Mouse (Mus musculus) liver, postnatal 0 days (tissue): ENCODE measurements around the gene Adra1b. TPM values are rescaled to one million over a fixed set of nuclear protein-coding genes. Genes with fewer than 3 reads are reported as not detected.

ENCODE experiments used
- ATAC-seq: fragments of 200-750 bp; cut with Nextera tagmentation; 2 replicates; pipeline ENCODE4 v1.8.0; 2017; ENCODE audit warnings: mild to moderate bottlenecking, moderate library complexity
- DNase-seq: peaks from one replicate; pipeline ENCODE4 v3.0.0-alpha.2; 2016
- H3K27ac ChIP-seq: fragments of 300-500 bp; sonication (generic); 2 replicates; pipeline ENCODE4 v1.5.1; 2014; ENCODE audit warnings: antibody characterized with exemption, moderate library complexity, mild to moderate bottlenecking, low read depth
- H3K27me3 ChIP-seq: fragments of 300-500 bp; sonication (generic); 2 replicates; pipeline ENCODE4 v1.6.1; 2014; ENCODE audit warnings: low read length, control low read depth, mixed read lengths; ENCODE audit not compliant: insufficient read depth
- H3K36me3 ChIP-seq: fragments of 300-500 bp; sonication (generic); replicated peaks from 2 replicates; pipeline ENCODE4 v1.6.1; 2014; ENCODE audit warnings: mild to moderate bottlenecking, control low read depth, low read length, moderate library complexity, mixed read lengths; ENCODE audit not compliant: insufficient read depth
- H3K4me1 ChIP-seq: fragments of 300-500 bp; sonication (generic); 2 replicates; pipeline ENCODE4 v1.6.1; 2014; ENCODE audit warnings: antibody characterized with exemption, mild to moderate bottlenecking, control low read depth; ENCODE audit not compliant: insufficient read depth
- H3K4me2 ChIP-seq: fragments of 300-500 bp; sonication (generic); 2 replicates; pipeline ENCODE4 v1.6.1; 2014; ENCODE audit warnings: low read depth, mild to moderate bottlenecking, low read length, moderate library complexity, mixed read lengths
- H3K4me3 ChIP-seq: fragments of 300-500 bp; sonication (generic); 2 replicates; pipeline ENCODE4 v1.5.1; 2014; ENCODE audit warnings: low read depth, low read length
- H3K9ac ChIP-seq: fragments of 300-500 bp; sonication (generic); replicated peaks from 2 replicates; pipeline ENCODE4 v1.6.1; 2014; ENCODE audit warnings: mild to moderate bottlenecking, moderate library complexity
- H3K9me3 ChIP-seq: fragments of 300-500 bp; sonication (generic); 2 replicates; pipeline ENCODE4 v1.6.1; 2016; ENCODE audit warnings: mild to moderate bottlenecking, control low read depth, low read length, mixed read lengths
- CTCF ChIP-seq: sonication (generic); IDR thresholded peaks from 2 replicates; pipeline ENCODE4 v1.5.1; 2016; ENCODE audit warnings: antibody characterized with exemption, low read depth
- EP300 ChIP-seq: IDR thresholded peaks from 2 replicates; pipeline ENCODE4 v1.6.1; 2016; ENCODE audit warnings: antibody characterized with exemption, low read depth, mild to moderate bottlenecking
- WGBS: fragments of 180-500 bp; shearing (Covaris S2); extraction: QIAGEN DNeasy Blood & Tissue Kit; methylation state at CpG from one replicate; pipeline ENCODE4 v1.1.7; 2014; ENCODE audit not compliant: insufficient replicate concordance; 5-methylcytosine and 5-hydroxymethylcytosine counted together
- polyA plus RNA-seq: library from polyadenylated mRNA; unstranded; fragments of >200 nt; fragmentation: Nextera tagmentation; extraction: Ambion mirVana; gene quantifications from 2 replicates; pipeline ENCODE4 v1.2.1, GENCODE M21; 2015

Gene Adra1b
- polyA plus RNA-seq, 1 experiment from 2014 or later = 6.6 TPM

- Histone ChIP-seq H3K4me3 (no peak overlapping the region), H3K9ac (no peak overlapping the region), H3K9me3 (no peaks in the 10 kb centered on the region), H3K36me3 (no peaks in the 10 kb centered on the region; the same call in 1 of the 2 replicates), H3K27me3 (no peaks in the 10 kb centered on the region), H3K4me2 (no peak overlapping the region), H3K27ac (no peak overlapping the region), H3K4me1 (0 out of 2 replicates have a peak, but pooled peaks cover 2% of the 10 kb centered on the region)
- peak; percentile 47; the same call in 1 of the 2 replicates for ATAC-seq
- TF ChIP-seq EP300 (no peak), CTCF (peak; percentile 80)
- WGBS = 7% methylated on average over 2 of the region's 2 CpGs
- peak; percentile 72 for DNase-seq
These were observed 117.2 kb downstream of the Adra1b start for GRCm38 (mm10) chr11:43783772-43784171.

GRCm38 (mm10) chr11:43783106-43783505 is 117.9 kb downstream of the Adra1b start:
- no peak for DNase-seq
- Histone ChIP-seq H3K4me1 (0 out of 2 replicates have a peak, but pooled peaks cover 2% of the 10 kb centered on the region), H3K27me3 (no peaks in the 10 kb centered on the region), H3K4me3 (no peak overlapping the region), H3K9ac (no peak overlapping the region), H3K27ac (no peak overlapping the region), H3K9me3 (no peaks in the 10 kb centered on the region), H3K36me3 (no peaks in the 10 kb centered on the region; the same call in 1 of the 2 replicates), H3K4me2 (no peak overlapping the region)
- ATAC-seq = peak; percentile 66
- WGBS = 61% methylated on average over 5 of the region's 5 CpGs
- TF ChIP-seq CTCF (no peak), EP300 (no peak)

GRCm38 (mm10) chr11:43779551-43779950 is 121.5 kb downstream of the Adra1b start:
- no peak for TF ChIP-seq EP300
- TF ChIP-seq CTCF = no peak
- H3K9me3 ChIP-seq = no peaks in the 10 kb centered on the region
- H3K9ac ChIP-seq = no peak overlapping the region
- H3K4me2 ChIP-seq = no peak overlapping the region
- H3K4me3 ChIP-seq = no peak overlapping the region
- no peaks in the 10 kb centered on the region; the same call in 1 of the 2 replicates for H3K36me3 ChIP-seq
- 54% methylated on average over 5 of the region's 5 CpGs for WGBS
- peaks cover 10% of the 10 kb centered on the region for H3K27me3 ChIP-seq
- ATAC-seq = no peak
- 0 out of 2 replicates have a peak, but pooled peaks cover 2% of the 10 kb centered on the region for H3K4me1 ChIP-seq
- H3K27ac ChIP-seq = no peak overlapping the region
- DNase-seq = no peak

GRCm38 (mm10) chr11:43776324-43776694 is 124.7 kb downstream of the Adra1b start:
- no peaks in the 10 kb centered on the region for H3K4me1 ChIP-seq
- H3K27ac ChIP-seq = no peak overlapping the region
- DNase-seq (no peak), ATAC-seq (no peak)
- no peaks in the 10 kb centered on the region for H3K36me3 ChIP-seq
- peaks cover 10% of the 10 kb centered on the region for H3K27me3 ChIP-seq
- no peak overlapping the region for H3K4me3 ChIP-seq
- 28% methylated on average over 8 of the region's 8 CpGs for WGBS
- no peaks in the 10 kb centered on the region for H3K9me3 ChIP-seq
- no peak overlapping the region for H3K9ac ChIP-seq
- H3K4me2 ChIP-seq = peak overlapping the region; percentile 27; the same call in 1 of the 2 replicates
- TF ChIP-seq EP300 = no peak
- TF ChIP-seq CTCF = no peak

GRCm38 (mm10) chr11:43775469-43776323 is 125.3 kb downstream of the Adra1b start:
- H3K27me3 ChIP-seq = peaks cover 10% of the 10 kb centered on the region

GRCm38 (mm10) chr11:43773725-43774124 is 127.3 kb downstream of the Adra1b start:
- 48% methylated on average over 5 of the region's 5 CpGs for WGBS
- no peak overlapping the region for H3K9ac ChIP-seq
- ATAC-seq = no peak
- no peak for DNase-seq
- no peaks in the 10 kb centered on the region for H3K9me3 ChIP-seq
- no peak for TF ChIP-seq EP300
- TF ChIP-seq CTCF = no peak
- H3K27me3 ChIP-seq = peaks cover 10% of the 10 kb centered on the region
- H3K36me3 ChIP-seq = no peaks in the 10 kb centered on the region
- no peak overlapping the region for H3K4me2 ChIP-seq
- no peak overlapping the region for H3K4me3 ChIP-seq
- no peaks in the 10 kb centered on the region for H3K4me1 ChIP-seq
- no peak overlapping the region for H3K27ac ChIP-seq

More at GRCm38 (mm10) chr11:43775469-43776323, 125.3 kb downstream of the Adra1b start:
- WGBS = 21% methylated on average over 63 of the region's 63 CpGs
- no peak for DNase-seq
- no peaks in the 10 kb centered on the region for H3K36me3 ChIP-seq
- no peak for TF ChIP-seq CTCF
- no peaks in the 10 kb centered on the region for H3K4me1 ChIP-seq
- H3K27ac ChIP-seq = no peak overlapping the region
- no peak overlapping the region for H3K4me3 ChIP-seq
- no peaks in the 10 kb centered on the region for H3K9me3 ChIP-seq
- ATAC-seq = no peak
- H3K4me2 ChIP-seq = peak overlapping the region; percentile 27
- no peak overlapping the region for H3K9ac ChIP-seq
